Mouse (Mus musculus): ENCODE measurements around the gene Pde5a. TPM values are rescaled to one million over a fixed set of nuclear protein-coding genes. Genes with fewer than 3 reads are reported as not detected.

Pde5a gene
- 0.21 and 1.2 TPM in 2 replicates for total RNA-seq (2015; ENCODE audit: low replicate concordance)
- 0.77 and 1.4 TPM in 2 replicates for total RNA-seq (2017; ENCODE audit: low replicate concordance)

- no peak for ATAC-seq (replicated peaks; ENCODE audit: low FRiP score, poor library complexity, severe bottlenecking)
These were observed at the start of gene Pde5a for GRCm38 (mm10) chr3:122728852-122729600. TSS of gene Pde5a (plus strand) at chr3:122728947.

GRCm38 (mm10) chr3:122680851-122681250, 47.9 kb upstream of the Pde5a start:
- no peak for ATAC-seq (replicated peaks; ENCODE audit: low FRiP score, poor library complexity, severe bottlenecking)

GRCm38 (mm10) chr3:122682352-122682751, 46.4 kb upstream of the Pde5a start:
- ATAC-seq (replicated peaks; ENCODE audit: low FRiP score, poor library complexity, severe bottlenecking): no peak

- no peak for ATAC-seq (replicated peaks; ENCODE audit: low FRiP score, poor library complexity, severe bottlenecking)
These were observed 43.9 kb upstream of the Pde5a start for GRCm38 (mm10) chr3:122684832-122685231.

- no peak for ATAC-seq (replicated peaks; ENCODE audit: low FRiP score, poor library complexity, severe bottlenecking)
These were observed 35.7 kb upstream of the Pde5a start for GRCm38 (mm10) chr3:122693039-122693438.

GRCm38 (mm10) chr3:122695870-122696269, 32.9 kb upstream of the Pde5a start:
- no peak for ATAC-seq (replicated peaks; ENCODE audit: low FRiP score, poor library complexity, severe bottlenecking)

- no peak for ATAC-seq (replicated peaks; ENCODE audit: low FRiP score, poor library complexity, severe bottlenecking)
These were observed 32.1 kb upstream of the Pde5a start for GRCm38 (mm10) chr3:122696672-122697071.

- ATAC-seq (replicated peaks; ENCODE audit: low FRiP score, poor library complexity, severe bottlenecking): no peak
These were observed 24.5 kb upstream of the Pde5a start for GRCm38 (mm10) chr3:122704209-122704608.

- no peak for ATAC-seq (replicated peaks; ENCODE audit: low FRiP score, poor library complexity, severe bottlenecking)
These were observed 23.5 kb upstream of the Pde5a start for GRCm38 (mm10) chr3:122705246-122705645.

GRCm38 (mm10) chr3:122708485-122708884, 20.3 kb upstream of the Pde5a start:
- ATAC-seq (replicated peaks; ENCODE audit: low FRiP score, poor library complexity, severe bottlenecking): no peak

GRCm38 (mm10) chr3:122710141-122710540, 18.6 kb upstream of the Pde5a start:
- no peak for ATAC-seq (replicated peaks; ENCODE audit: low FRiP score, poor library complexity, severe bottlenecking)

- ATAC-seq (replicated peaks; ENCODE audit: low FRiP score, poor library complexity, severe bottlenecking): no peak
These were observed 10.1 kb upstream of the Pde5a start for GRCm38 (mm10) chr3:122718631-122719030.

- ATAC-seq (replicated peaks; ENCODE audit: low FRiP score, poor library complexity, severe bottlenecking): no peak
These were observed 7.2 kb upstream of the Pde5a start for GRCm38 (mm10) chr3:122721522-122721921.

- no peak for ATAC-seq (replicated peaks; ENCODE audit: low FRiP score, poor library complexity, severe bottlenecking)
These were observed 833 bp downstream of the Pde5a start for GRCm38 (mm10) chr3:122729601-122729959.

- ATAC-seq (replicated peaks; ENCODE audit: low FRiP score, poor library complexity, severe bottlenecking): no peak
These were observed 1.4 kb downstream of the Pde5a start for GRCm38 (mm10) chr3:122729960-122730740.

GRCm38 (mm10) chr3:122730741-122731235, 2.0 kb downstream of the Pde5a start:
- no peak for ATAC-seq (replicated peaks; ENCODE audit: low FRiP score, poor library complexity, severe bottlenecking)

GRCm38 (mm10) chr3:122733806-122734205, 5.1 kb downstream of the Pde5a start:
- ATAC-seq (replicated peaks; ENCODE audit: low FRiP score, poor library complexity, severe bottlenecking): no peak

GRCm38 (mm10) chr3:122734329-122734728, 5.6 kb downstream of the Pde5a start:
- ATAC-seq (replicated peaks; ENCODE audit: low FRiP score, poor library complexity, severe bottlenecking): no peak

GRCm38 (mm10) chr3:122739460-122739859, 10.7 kb downstream of the Pde5a start:
- ATAC-seq (replicated peaks; ENCODE audit: low FRiP score, poor library complexity, severe bottlenecking): no peak

GRCm38 (mm10) chr3:122744265-122744664, 15.5 kb downstream of the Pde5a start:
- no peak for ATAC-seq (replicated peaks; ENCODE audit: low FRiP score, poor library complexity, severe bottlenecking)

All from erythroblast, adult 5-6 weeks (primary cell).